Mouse (Mus musculus) heart, adult 2 months (tissue): ENCODE data around the gene Fosl1. TPM values are rescaled to one million over a fixed set of nuclear protein-coding genes. Genes with fewer than 3 reads are reported as not detected.
A peak's percentile ranks its signal among the peaks of the same experiment; 100 is the strongest.

Experiments used
- DNase-seq, 2 experiments: peaks; one replicate each; pipeline ENCODE4 v3.0.0; 2021
- H3K27ac ChIP-seq: fragments of 200-600 bp; 2 replicates; pipeline ENCODE4 v1.8.1; 2022
- H3K27me3 ChIP-seq: fragments of 200-500 bp; 2 replicates; pipeline ENCODE4 v1.6.1; 2012; ENCODE audit warnings: mild to moderate bottlenecking, low read length, inconsistent platforms, mixed read lengths; ENCODE audit not compliant: control insufficient read depth, insufficient read depth
- H3K36me3 ChIP-seq: fragments of 200-500 bp; 2 replicates; pipeline ENCODE4 v1.6.1; 2012; ENCODE audit warnings: low read length, inconsistent platforms; ENCODE audit not compliant: control insufficient read depth, insufficient read depth
- H3K4me1 ChIP-seq: fragments of 200-500 bp; 2 replicates; pipeline ENCODE4 v1.6.1; 2011; ENCODE audit warnings: low read length; ENCODE audit not compliant: control insufficient read depth, insufficient read depth
- H3K4me3 ChIP-seq: fragments of 200-600 bp; 2 replicates; pipeline ENCODE4 v1.8.1; 2022
- H3K79me2 ChIP-seq: fragments of 200-500 bp; replicated peaks from 2 replicates; pipeline ENCODE4 v1.6.1; 2012; ENCODE audit warnings: mild to moderate bottlenecking, inconsistent platforms, low read length, moderate library complexity, mixed read lengths; ENCODE audit not compliant: control insufficient read depth, insufficient read depth
- H3K9ac ChIP-seq: fragments of 200-500 bp; 2 replicates; pipeline ENCODE4 v1.6.1; 2012; ENCODE audit warnings: low read depth, mild to moderate bottlenecking, control low read depth, inconsistent platforms, low read length, mixed read lengths
- CTCF ChIP-seq: fragments of 200-600 bp; IDR thresholded peaks from 2 replicates; pipeline ENCODE4 v1.8.1; 2022; ENCODE audit warnings: antibody characterized with exemption, mild to moderate bottlenecking, moderate library complexity
- EP300 ChIP-seq: fragments of 200-500 bp; IDR thresholded peaks from 2 replicates; pipeline ENCODE4 v1.6.1; 2011; ENCODE audit warnings: low read depth, low read length, control low read depth; ENCODE audit not compliant: insufficient read depth
- POLR2A ChIP-seq: fragments of 200-500 bp; IDR thresholded peaks from 2 replicates; pipeline ENCODE4 v1.6.1; 2011; ENCODE audit warnings: mild to moderate bottlenecking, low read depth, low read length, control low read depth; ENCODE audit not compliant: insufficient read depth
- WGBS: fragments of 180-500 bp; shearing (Covaris S2); methylation state at CpG from one replicate; pipeline ENCODE4 v1.1.7; 2018; 5-methylcytosine and 5-hydroxymethylcytosine counted together
- intact Hi-C: fragments of 180-260 bp; cut with DNase I; formaldehyde crosslinking; loops from one replicate; pipeline ENCODE4 v1.15.1; 2025
- polyA plus RNA-seq: library from polyadenylated mRNA; depleted of rRNA; stranded (reverse); fragments of >200 nt; gene quantifications from 2 replicates; pipeline ENCODE4 v1.2.3, GENCODE M21; 2012
- total RNA-seq, 2 experiments: library from RNA; stranded (reverse); gene quantifications; 2 replicates each; pipeline ENCODE4 v1.2.3; 2021

Gene Fosl1
- total and polyA plus RNA-seq, 3 experiments = not detected

DNA sequence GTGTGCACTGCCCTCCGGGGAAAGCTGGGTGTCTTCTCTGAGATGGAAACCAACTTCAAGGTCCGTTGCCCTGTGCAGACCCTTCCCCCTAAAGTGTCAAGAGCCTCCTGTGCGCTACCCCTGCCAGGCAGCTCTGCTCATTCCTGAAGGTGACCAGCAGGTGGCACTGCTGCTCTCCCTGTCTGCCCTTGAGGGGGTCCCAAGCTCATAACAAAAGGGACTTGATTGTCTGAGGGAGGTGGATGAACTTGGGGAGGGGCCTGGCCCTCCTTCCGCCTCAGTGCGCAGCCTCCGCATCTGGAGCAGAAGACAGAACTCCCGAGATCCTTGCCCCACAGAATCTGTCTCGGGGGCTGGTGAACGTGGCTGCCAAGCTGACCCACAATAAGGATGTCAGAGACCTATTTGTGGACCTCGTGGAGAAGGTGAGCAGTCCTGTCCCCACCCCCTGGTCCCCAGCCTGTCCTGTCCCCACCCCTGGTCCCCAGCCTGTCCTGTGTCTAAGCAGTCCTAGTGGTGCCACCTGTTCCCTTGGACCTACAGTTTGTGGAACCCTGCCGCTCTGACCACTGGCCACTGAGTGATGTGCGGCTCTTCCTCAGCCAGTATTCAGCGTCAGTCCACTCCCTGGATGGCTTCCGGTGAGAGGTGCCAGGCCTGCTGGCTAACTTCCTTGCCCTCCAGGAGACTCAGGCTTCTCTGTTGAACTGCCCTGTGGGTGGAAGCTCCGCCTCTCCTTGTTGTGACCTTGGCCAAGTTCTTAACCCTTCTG lies 16.6 kb downstream of the Fosl1 start:
- TF ChIP-seq POLR2A = no peak
- peak; percentile 76 for TF ChIP-seq EP300
- peak; percentile 93 for TF ChIP-seq CTCF
- intact Hi-C loops = no loop called here
- peak; percentile 62 to 72 for DNase-seq
- no peaks in the 10 kb centered on the region; the same call in 1 of the 2 replicates for H3K79me2 ChIP-seq
- 20% methylated on average over 15 of the region's 15 CpGs for WGBS
- no peak overlapping the region; the same call in 1 of the 2 replicates for H3K9ac ChIP-seq
- H3K27ac ChIP-seq = peak overlapping the region; percentile 34; the same call in 1 of the 2 replicates
- H3K4me3 ChIP-seq = no peak overlapping the region
- no peaks in the 10 kb centered on the region for H3K27me3 ChIP-seq
- peaks cover 5% of the 10 kb centered on the region for H3K4me1 ChIP-seq
- H3K36me3 ChIP-seq = no peaks in the 10 kb centered on the region

DNA sequence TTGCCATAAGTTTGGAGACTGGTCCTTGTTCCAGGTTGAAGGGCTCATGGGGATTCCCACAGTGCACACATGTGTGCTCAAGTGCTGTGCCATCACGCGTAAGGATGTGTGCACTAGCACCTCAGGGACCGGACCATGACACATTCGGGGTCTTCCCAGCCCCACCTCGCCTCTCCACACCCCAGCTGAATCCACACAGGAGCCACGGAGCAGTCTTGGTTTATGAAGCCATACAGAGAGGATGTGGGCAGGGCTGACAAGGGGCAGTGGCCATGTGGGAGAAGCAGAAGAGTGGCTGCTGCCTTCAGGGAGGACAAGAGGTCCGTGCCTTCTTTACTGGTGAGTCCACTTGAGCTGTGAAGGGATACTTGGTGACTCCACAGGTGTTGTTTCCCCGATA lies 17.7 kb downstream of the Fosl1 start:
- Histone ChIP-seq H3K79me2 (no peaks in the 10 kb centered on the region; the same call in 1 of the 2 replicates), H3K9ac (no peak overlapping the region), H3K4me1 (peaks cover 5% of the 10 kb centered on the region), H3K27me3 (no peaks in the 10 kb centered on the region), H3K36me3 (no peaks in the 10 kb centered on the region), H3K4me3 (no peak overlapping the region), H3K27ac (no peak overlapping the region)
- TF ChIP-seq CTCF (no peak), POLR2A (no peak)
- 89% methylated on average over 8 of the region's 8 CpGs for WGBS
- intact Hi-C loops = no loop called here
- no peak for DNase-seq

DNA sequence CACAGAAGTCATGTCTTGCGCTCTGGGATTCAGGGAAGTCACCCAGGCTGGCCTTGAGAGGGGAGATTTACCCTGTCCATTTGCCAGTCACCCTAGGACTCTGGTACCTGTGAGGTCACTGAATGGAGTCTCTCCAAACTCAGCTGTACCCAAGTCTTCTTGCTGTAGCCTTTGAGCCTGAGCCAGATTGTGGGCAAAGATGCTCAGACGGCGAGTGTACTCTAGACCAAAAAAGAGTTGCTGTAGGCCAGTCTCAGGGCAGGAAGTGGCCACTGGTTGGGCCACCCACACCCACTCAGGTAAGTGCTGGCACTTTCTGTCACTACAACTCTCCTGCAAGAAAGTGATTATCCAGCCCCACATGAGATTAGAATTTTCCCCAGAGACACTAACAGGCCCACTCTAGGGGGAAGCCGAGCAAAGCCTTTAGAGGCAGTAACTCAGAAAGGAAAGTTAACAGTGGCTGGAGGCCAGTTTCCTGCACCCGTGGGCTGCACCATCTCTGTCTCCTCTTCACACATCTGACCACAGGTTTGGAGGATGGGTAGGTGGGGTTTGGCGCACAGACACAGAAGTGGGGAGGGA lies 19.7 kb downstream of the Fosl1 start:
- no peak overlapping the region for H3K4me3 ChIP-seq
- H3K4me1 ChIP-seq = peaks cover 3% of the 10 kb centered on the region
- no peak for DNase-seq
- H3K9ac ChIP-seq = no peak overlapping the region
- H3K79me2 ChIP-seq = no peaks in the 10 kb centered on the region
- 68% methylated on average over 6 of the region's 6 CpGs for whole genome bisulfite sequencing
- H3K27me3 ChIP-seq = no peaks in the 10 kb centered on the region
- no peaks in the 10 kb centered on the region for H3K36me3 ChIP-seq
- no peak overlapping the region for H3K27ac ChIP-seq
- intact Hi-C loops = no loop called here
- TF ChIP-seq POLR2A (no peak), EP300 (no peak), CTCF (no peak)

DNA sequence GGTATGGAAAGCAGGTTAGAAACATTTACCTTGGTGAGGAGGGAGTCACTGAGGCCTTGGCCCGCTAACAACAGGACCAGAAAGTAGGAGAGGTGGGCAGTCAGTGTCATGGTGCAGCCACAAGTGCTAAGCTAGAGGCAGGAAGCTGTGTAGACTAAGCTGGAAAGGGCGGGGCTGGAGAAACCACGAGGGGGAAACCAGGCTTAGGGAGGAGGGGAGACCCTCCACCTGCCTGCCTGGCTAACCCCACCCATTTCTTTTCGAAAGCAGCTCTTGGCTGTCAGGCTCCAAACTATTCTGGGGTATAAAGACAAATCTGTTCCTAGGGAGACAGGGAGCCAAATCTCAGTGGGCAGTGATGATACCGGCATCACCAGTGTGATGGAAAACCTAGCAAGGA lies 21.0 kb downstream of the Fosl1 start, which contains the start of gene Ctsw:
Gene Ctsw (minus strand): TSS at position 134 of the 400 bp plus-strand sequence.
- intact Hi-C loops = no loop called here
- peaks cover 3% of the 10 kb centered on the region for H3K4me1 ChIP-seq
- H3K36me3 ChIP-seq = no peaks in the 10 kb centered on the region
- H3K27ac ChIP-seq = no peak within 1 kb of the TSS
- no peak within 1 kb of the TSS for H3K9ac ChIP-seq
- no peak for TF ChIP-seq EP300
- no peak for TF ChIP-seq POLR2A
- TF ChIP-seq CTCF = no peak
- WGBS = 42% methylated on average over 5 of the region's 5 CpGs
- H3K79me2 ChIP-seq = no peaks in the 10 kb centered on the region
- no peaks in the 10 kb centered on the region for H3K27me3 ChIP-seq
- DNase-seq = peak in 1 of 2 experiments; percentile 19
- no peak within 1 kb of the TSS for H3K4me3 ChIP-seq

DNA sequence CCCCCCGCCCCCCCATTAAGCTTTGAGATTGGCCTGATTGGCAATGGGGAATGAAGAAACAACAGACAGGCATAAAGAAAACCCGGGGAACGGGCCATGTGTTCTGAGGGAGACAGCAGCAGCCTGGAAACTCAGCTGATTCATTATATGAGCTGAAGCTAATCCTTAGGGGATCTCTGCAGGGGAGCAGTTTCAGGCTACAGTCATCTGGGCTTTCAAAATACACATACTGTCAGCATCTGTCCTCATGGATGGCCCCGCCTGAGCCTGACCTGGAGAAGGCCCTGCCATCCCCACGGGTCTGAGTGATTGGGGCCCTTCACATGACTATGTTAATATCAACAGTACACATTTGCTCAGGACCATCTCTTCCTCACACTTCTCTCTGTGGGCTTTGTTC lies 24.5 kb downstream of the Fosl1 start:
- no peaks in the 10 kb centered on the region for H3K79me2 ChIP-seq

DNA sequence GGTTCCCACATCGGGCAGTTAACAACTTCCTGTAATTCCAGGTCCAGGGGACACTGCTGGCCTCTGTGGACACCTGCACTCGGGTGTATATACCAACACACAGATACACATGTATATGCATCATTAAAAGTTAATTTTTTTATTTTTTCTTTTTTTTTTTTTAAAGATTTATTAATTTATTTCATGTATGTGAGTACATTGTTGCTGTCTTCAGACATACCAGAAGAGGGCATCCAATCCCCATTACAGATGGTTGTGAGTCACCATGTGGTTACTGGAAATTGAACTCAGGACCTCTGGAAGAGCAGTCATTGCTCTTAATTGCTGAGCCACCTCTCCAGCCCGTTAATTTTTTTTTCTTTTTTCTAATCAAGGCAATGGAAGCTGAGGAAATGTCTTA lies 25.5 kb downstream of the Fosl1 start:
- DNase-seq = no peak
- no peaks in the 10 kb centered on the region for H3K79me2 ChIP-seq
- H3K9ac ChIP-seq = no peak overlapping the region
- no peaks in the 10 kb centered on the region for H3K4me1 ChIP-seq
- H3K27ac ChIP-seq = no peak overlapping the region
- intact Hi-C loops = loop anchor here (1.0 kb wide), 1 partner anchor 14 kb away; no protein-coding TSS in a partner anchor
- H3K36me3 ChIP-seq = no peaks in the 10 kb centered on the region
- no peak overlapping the region for H3K4me3 ChIP-seq
- WGBS = 77% methylated on average over 3 of the region's 3 CpGs
- no peaks in the 10 kb centered on the region for H3K27me3 ChIP-seq
- TF ChIP-seq CTCF (peak; percentile 56), POLR2A (no peak), EP300 (no peak)

More for the DNA sequence above, 24.5 kb downstream of the Fosl1 start:
- Histone ChIP-seq H3K4me1 (no peaks in the 10 kb centered on the region), H3K27ac (no peak overlapping the region), H3K9ac (no peak overlapping the region), H3K36me3 (no peaks in the 10 kb centered on the region), H3K4me3 (no peak overlapping the region), H3K27me3 (no peaks in the 10 kb centered on the region)
- intact Hi-C loops = no loop called here
- 49% methylated on average over 5 of the region's 5 CpGs for WGBS
- DNase-seq = no peak
- TF ChIP-seq CTCF (no peak), EP300 (no peak), POLR2A (no peak)
